Mouse (Mus musculus) splenic B cell, adult 2 months (primary cell): Measurements from ENCODE around the gene Kank1.

ENCODE experiments used
- DNase-seq: peaks from one replicate; pipeline ENCODE4 v3.0.0-alpha.2; 2011; ENCODE audit warnings: low read depth, low spot score
- H3K27me3 ChIP-seq: 2 replicates; pipeline ENCODE4 v1.6.1; 2012; ENCODE audit warnings: mild to moderate bottlenecking, low read length, moderate library complexity, mixed read lengths; ENCODE audit not compliant: control insufficient read depth, poor library complexity, insufficient read depth, severe bottlenecking
- H3K36me3 ChIP-seq: 2 replicates; pipeline ENCODE4 v1.6.1; 2012; ENCODE audit warnings: mild to moderate bottlenecking, low read length, moderate library complexity, mixed read lengths; ENCODE audit not compliant: control insufficient read depth, poor library complexity, insufficient read depth, severe bottlenecking

Kank1 gene

DNA sequence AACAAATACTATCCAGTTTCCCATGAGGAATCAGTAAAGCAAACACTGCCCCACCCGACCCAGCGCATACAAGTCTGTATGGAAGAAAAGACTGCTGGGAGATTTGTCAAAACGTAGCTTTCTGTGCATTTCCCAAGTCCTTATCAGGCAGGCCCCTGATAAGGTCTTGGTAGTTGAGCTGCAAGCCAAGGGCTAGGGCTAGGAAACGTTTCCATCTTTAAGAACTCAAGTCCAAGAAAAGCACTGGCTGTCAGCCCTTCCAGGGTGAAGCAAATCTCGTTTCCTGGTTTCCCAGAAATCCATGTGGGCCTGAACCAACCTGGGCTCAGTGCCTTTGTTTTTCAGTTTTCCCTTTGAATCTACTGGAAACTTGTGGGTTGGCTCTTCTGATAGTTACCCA lies 110.7 kb downstream of the Kank1 start:
- DNase-seq, result no peak
- Histone ChIP-seq H3K36me3 (no peaks in the 10 kb centered on the region), H3K27me3 (no peaks in the 10 kb centered on the region)

DNA sequence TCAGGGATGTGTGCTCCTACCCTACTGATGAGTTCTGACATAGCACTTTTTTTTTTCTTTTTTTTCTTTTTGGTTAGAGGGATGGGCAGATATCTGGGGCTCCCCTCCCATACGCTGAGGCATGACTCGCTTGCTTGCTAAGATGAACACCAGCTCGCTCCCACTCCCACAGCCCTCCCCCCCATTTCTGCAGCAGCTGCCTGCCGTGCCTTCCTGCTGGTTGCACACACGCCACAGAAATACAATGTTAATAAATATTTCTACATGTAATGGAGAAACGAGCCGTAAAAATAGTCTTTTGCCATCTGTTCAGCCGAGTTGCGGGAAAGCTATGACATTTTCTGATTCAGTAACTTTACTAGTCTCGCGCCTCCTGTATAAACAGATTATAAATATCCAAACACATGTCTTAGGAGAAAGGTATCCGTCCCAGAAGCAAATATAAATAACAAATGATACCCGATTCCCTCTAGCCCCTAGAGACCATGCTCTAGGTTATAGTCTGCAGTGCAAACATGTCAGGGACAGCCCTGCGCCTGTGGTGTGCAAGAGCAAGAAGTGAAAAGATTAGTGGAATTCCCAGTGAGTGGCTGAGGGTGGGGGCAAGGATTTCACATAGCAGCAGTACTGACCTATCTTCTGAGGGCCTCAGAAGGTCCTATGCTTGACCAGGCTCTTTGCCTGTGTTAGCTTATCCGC lies 114.6 kb downstream of the Kank1 start:
- no peaks in the 10 kb centered on the region for H3K36me3 ChIP-seq
- H3K27me3 ChIP-seq, result no peaks in the 10 kb centered on the region
- DNase-seq, result no peak

DNA sequence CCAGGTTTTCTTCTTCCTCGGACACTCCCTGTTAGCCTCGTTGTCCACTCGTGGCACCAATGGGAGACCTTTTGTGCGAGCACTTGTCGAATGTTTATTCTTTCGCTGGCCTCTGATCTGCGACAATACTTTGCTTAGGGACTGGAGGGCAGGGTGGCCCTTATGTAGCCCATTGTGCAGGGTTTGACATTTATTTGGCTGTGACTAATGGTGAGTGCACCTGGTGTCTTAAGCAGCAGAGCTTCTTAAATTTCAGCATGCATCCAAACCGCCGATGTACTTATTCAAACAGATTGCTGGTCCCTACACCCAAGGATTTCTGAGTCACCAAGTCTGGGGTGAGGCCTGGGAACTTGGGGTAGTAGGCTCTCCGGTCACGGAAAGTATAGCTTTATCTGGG lies 120.3 kb downstream of the Kank1 start:
- no peak for DNase-seq
- Histone ChIP-seq H3K36me3 (no peaks in the 10 kb centered on the region), H3K27me3 (no peaks in the 10 kb centered on the region)

GRCm38 (mm10) chr19:25358486-25359120 lies 121.8 kb downstream of the Kank1 start:
- DNase-seq, result no peak

DNA sequence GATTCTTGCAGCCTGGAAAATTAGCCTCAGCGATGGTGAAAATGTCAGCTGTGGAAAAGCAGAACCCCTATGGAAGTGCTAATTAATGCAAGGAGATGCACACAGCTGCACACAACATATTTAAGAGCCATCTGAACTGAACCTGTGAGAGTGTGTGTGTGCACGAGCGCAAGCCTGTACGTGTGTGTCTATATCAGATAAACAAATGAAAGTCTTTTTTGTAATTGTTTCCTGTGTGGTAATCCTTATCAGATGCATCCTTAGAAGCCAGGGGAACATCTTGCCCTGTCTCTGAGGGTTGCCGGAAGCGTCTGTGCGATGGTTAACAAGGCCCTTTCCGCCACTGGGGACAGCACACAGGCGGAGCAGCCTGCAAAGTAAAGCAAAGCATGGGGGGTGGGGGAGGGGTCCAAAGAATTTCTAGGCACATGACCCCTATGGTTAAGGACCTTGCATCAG lies 123.8 kb downstream of the Kank1 start:
- Histone ChIP-seq H3K27me3 (no peaks in the 10 kb centered on the region), H3K36me3 (no peaks in the 10 kb centered on the region)
- no peak for DNase-seq

More at GRCm38 (mm10) chr19:25358486-25359120, 121.8 kb downstream of the Kank1 start:
- Histone ChIP-seq H3K36me3 (no peaks in the 10 kb centered on the region), H3K27me3 (no peaks in the 10 kb centered on the region)

DNA sequence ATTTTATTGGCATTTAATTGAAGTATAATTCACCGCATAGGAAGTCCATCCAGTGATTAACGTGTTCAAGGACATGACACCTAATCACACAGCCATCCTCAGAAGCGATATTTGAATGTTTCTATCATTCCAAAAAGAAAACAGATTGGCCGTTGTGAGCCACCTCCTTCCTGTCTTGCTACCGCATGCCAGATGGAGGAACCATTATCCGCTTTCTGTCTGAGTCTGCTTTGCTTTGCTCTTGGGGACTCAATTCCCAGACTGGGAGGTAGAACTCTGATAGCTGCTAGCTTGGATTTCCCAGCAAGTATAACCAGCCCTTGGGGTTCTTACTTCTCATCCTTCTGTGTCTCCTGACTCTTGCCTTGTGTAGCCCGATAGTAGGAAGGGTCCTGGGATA lies 125.2 kb downstream of the Kank1 start:
- Histone ChIP-seq H3K36me3 (no peaks in the 10 kb centered on the region), H3K27me3 (no peaks in the 10 kb centered on the region)
- DNase-seq, result no peak

DNA sequence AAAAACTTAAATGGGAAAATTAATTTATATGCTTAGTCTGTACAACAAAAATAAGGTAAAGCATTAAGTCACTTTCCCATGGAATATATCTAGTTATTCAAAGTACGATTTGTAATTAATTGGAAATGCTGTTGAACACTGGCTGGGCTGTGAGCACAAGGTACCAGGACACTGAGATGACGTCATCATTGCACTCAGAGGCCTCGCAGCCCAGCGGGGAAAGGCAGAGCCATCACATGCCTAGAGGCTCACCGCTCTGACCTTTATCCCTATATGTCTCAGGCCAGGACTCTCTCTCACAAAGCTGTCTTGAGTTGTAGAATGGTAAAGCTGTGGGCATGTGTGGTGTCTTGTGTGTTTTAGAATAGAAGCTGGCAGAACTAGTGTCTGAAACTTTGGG lies 128.9 kb downstream of the Kank1 start:
- H3K27me3 ChIP-seq, result no peaks in the 10 kb centered on the region
- no peaks in the 10 kb centered on the region for H3K36me3 ChIP-seq
- DNase-seq, result no peak

- DNase-seq, result no peak
- Histone ChIP-seq H3K36me3 (no peaks in the 10 kb centered on the region), H3K27me3 (no peaks in the 10 kb centered on the region)
Measured at GRCm38 (mm10) chr19:25366620-25367019, 129.8 kb downstream of the Kank1 start.

- no peak for DNase-seq
- Histone ChIP-seq H3K27me3 (no peaks in the 10 kb centered on the region), H3K36me3 (no peaks in the 10 kb centered on the region)
Measured at GRCm38 (mm10) chr19:25370428-25370827, 133.7 kb downstream of the Kank1 start.

DNA sequence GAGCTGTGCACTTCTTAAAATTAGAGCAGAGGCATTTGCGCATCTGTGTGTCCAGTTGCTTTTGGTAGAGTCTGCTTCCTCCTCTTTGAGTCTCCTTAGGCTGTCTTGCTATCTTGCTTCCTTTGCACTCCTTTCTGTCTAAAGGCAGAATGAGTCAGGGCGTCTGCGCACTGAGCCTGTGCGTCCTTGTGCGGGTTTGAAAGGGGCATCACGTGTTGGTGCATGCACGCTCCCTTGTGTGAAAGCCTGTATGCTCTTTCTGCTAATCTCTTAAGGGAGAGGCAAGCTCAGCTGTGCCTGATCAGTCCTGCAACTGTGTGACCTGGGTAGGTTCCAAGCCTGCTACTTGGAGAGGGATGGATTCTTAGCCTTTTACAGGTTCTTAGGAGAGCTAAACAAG lies 136.0 kb downstream of the Kank1 start:
- H3K27me3 ChIP-seq, result no peaks in the 10 kb centered on the region
- no peak for DNase-seq
- H3K36me3 ChIP-seq, result no peaks in the 10 kb centered on the region

GRCm38 (mm10) chr19:25373594-25373993 lies 136.8 kb downstream of the Kank1 start:
- Histone ChIP-seq H3K36me3 (no peaks in the 10 kb centered on the region), H3K27me3 (no peaks in the 10 kb centered on the region)
- DNase-seq, result no peak

GRCm38 (mm10) chr19:25374191-25374590 lies 137.4 kb downstream of the Kank1 start:
- no peak for DNase-seq
- H3K36me3 ChIP-seq, result no peaks in the 10 kb centered on the region
- H3K27me3 ChIP-seq, result no peaks in the 10 kb centered on the region

- H3K27me3 ChIP-seq, result no peaks in the 10 kb centered on the region
- no peaks in the 10 kb centered on the region for H3K36me3 ChIP-seq
- no peak for DNase-seq
Measured at GRCm38 (mm10) chr19:25374926-25375325, 138.2 kb downstream of the Kank1 start.

DNA sequence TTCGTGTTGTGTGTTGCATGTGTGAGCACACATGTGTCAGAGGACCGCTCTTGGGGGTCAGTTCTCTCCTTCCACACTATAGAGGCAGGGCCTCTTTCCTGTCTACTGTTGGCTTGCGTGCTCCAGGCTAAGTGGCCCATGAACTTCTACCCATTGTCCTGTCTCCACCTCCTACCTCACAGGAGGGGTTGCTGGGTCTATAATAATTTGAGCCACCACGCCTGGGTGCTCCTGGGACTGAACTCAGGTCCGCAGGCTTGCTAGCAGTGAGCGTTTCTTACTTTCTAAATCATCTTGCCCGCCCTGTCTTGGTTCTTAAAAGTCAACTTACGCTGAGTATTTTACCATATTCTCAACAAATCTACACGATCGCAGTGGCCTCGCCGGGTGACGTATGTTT lies 140.1 kb downstream of the Kank1 start:
- no peaks in the 10 kb centered on the region for H3K36me3 ChIP-seq
- no peak for DNase-seq
- no peaks in the 10 kb centered on the region for H3K27me3 ChIP-seq

DNA sequence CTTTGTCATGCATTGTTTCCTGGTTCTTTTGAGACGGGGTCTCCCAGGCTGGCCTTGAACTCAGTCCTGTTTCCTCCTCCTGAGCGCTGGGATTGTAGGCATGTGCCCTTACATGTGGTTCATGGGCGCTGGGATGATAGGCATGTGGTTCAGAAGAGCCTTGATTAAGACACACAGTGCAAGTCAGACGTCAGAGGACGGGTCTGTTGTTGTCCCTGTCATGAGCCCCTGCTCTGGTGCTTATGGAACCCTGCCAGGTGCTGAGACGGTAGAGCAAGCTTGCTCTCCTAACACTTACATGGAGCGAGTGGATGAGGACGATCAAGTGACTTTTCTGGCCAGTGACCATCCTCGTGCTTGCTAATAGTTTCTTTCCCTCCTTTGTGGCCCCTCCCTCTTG lies 143.9 kb downstream of the Kank1 start:
- DNase-seq, result no peak
- no peaks in the 10 kb centered on the region for H3K36me3 ChIP-seq
- no peaks in the 10 kb centered on the region for H3K27me3 ChIP-seq

DNA sequence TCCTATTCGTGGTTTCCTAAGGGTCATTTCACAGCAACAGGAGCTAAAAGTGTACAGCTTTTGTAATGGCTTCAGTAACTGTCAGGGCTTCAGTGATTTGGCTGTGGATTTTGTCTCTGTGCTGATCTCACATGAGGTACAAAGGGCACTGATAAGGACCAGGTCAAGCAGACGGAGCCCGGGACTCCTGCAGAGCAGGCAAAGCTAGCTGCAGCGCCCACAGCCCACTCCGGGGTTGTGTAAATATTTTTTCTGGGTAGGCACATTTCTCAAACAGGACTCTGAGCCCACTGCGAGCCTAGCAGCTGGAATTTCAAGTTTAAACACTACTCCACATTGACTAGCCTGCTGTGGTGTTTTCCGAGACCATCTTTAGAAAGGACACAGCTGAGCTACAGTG lies 145.2 kb downstream of the Kank1 start:
- DNase-seq, result no peak
- Histone ChIP-seq H3K27me3 (no peaks in the 10 kb centered on the region), H3K36me3 (no peaks in the 10 kb centered on the region)
